Mouse (Mus musculus) embryo, embryonic 10 days (tissue): Measurements from ENCODE around the gene Olfr135.

ENCODE experiments used
- DNase-seq: peaks from one replicate; pipeline ENCODE4 v3.0.0-alpha.2; 2015; ENCODE audit warnings: low spot score

The Olfr135 gene

GRCm38 (mm10) chr17:38204035-38204434 is at the start of gene Olfr135:
Olfr135 (plus strand) TSS chr17:38204335.
- no peak for DNase-seq

DNA sequence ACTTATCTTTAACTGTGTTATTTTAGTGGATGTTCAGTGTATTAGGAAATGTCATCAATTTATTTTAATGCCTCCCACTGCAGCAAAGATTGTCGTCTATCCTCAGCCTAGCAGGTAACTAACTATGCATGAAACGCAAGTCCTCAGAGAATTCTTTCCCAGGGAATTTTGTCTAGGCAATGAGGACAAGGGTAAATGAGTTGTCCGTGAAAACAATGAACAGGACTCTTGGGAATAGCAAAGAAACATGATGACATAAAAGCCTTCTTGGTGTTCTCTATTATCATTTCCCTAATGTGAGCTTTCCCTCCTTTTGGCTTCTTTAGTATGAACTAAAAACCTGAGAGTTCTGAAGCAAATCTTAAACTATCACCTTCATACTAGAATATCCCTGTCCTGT is 33.0 kb upstream of the Olfr135 start, which contains the start of gene Olfr134:
Gene Olfr134 (plus strand): TSS at position 301 of the 400 bp plus-strand sequence.
- no peak for DNase-seq
